Mouse (Mus musculus): ENCODE results near the gene Aff1. TPM values are rescaled to one million over a fixed set of nuclear protein-coding genes. Genes with fewer than 3 reads are reported as not detected.
A peak's percentile ranks its signal among the peaks of the same experiment; 100 is the strongest.

Gene Aff1
- polyA plus RNA-seq (2011; ENCODE audit: insufficient read length, low read depth, missing spikeins), result 50.1 and 56.7 TPM in 2 replicates

DNA sequence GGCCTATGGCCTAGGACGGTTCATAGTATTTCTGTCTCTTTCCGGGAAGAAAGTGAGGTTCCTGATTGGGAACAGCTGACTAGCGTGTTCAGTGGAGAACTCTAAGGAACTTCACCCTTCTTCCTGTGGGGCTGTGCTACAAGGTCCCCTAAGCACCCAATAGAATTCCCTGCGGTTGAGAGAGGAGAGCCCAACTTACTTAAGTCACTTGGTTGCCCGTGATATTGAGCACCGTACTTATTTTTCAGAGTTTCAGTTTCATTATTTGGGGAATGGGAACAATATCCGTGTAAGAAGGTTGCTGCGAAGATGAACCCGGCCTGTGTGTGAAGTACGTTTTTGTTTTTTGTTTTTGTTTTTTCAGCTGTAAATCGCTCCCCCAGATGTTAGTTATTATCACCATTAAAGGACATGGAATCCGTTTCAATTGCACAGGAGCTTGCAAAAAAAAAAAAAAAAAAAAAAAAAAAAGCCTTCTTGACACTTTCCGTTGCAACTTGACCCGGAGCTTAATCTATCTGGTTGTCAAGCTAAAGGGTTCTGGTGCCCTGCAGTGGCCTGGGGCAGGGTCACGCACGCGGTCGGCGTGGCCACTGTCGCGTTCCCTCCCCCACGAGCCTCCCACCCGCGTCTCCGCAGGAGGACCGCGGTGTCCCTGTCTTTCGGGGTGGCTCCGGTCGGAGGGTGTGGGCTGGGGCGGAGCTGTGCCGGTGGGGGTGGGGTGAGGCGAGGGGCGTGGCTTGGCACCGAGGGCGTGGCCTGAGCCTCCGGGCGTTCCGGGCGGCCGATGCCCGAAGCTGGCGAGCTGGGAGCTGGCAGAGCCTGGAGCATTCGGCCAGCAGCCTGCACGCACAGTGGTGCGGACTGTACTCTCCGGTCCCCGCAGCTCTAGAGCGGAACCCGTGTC lies at the start of gene Aff1:
Gene Aff1 (plus strand): TSS at position 751 of the 907 bp plus-strand sequence.
- peak within 1 kb of the TSS; percentile 86 for H3K27ac ChIP-seq (ENCODE audit: insufficient read depth, low read length)
- H3K4me3 ChIP-seq (ENCODE audit: insufficient read depth, low read length), result peak within 1 kb of the TSS; percentile 80
- H3K4me1 ChIP-seq (ENCODE audit: control insufficient read depth, insufficient read depth, low read length), result peaks cover under 1% of the 10 kb centered on the region; the same call in 1 of the 2 replicates
- no peak for TF ChIP-seq CTCF (IDR thresholded peaks at IDR 0.05; ENCODE audit: borderline replicate concordance, insufficient read depth, low read length)
- peak; percentile 96 for TF ChIP-seq POLR2A (IDR thresholded peaks at IDR 0.05; ENCODE audit: low read depth, low read length)

DNA sequence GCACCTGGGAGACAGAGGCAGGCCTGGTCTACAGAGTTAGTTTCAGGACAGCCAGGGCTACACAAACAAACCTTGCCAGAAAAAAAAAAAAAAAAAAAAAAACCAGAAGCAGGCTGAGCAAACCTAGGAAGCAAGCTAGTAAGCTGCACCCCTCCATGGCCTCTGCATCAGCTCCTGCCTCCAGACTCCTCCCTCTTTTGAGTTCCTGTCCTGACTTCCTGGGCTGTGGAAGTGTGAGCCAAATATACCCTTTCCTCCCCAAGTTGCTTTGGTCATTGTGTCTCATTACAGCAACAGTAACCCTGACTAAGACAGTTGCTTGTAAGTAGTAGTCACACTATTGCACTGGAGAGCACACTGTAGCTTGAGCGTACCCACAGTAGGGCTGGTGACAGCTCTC lies 48.0 kb upstream of the Aff1 start:
- no peak for TF ChIP-seq CTCF (IDR thresholded peaks at IDR 0.05; ENCODE audit: borderline replicate concordance, insufficient read depth, low read length)
- no peak for TF ChIP-seq POLR2A (IDR thresholded peaks at IDR 0.05; ENCODE audit: low read depth, low read length)
- no peak overlapping the region for H3K4me3 ChIP-seq (ENCODE audit: insufficient read depth, low read length)
- no peak overlapping the region for H3K27ac ChIP-seq (ENCODE audit: insufficient read depth, low read length)
- no peaks in the 10 kb centered on the region for H3K4me1 ChIP-seq (ENCODE audit: control insufficient read depth, insufficient read depth, low read length)

DNA sequence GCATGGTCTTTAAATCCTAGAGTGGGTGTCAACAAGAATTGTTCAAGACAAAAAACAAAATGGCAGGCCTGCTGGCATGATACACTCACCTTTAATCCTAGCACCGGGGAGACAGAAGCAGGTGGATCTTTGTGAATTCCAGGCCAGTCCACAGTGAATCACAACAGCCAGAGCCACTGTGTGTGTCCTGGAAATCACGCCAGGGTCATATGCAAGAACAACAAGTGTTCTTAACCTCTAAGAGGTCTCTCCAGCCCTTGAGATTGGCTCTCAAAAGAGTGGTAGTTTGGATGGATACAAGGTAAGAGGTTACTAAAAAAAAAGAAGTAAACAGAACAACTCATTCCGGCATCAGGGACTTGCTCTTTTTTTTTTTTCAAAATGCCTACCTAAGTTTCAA lies 44.9 kb upstream of the Aff1 start:
- Histone ChIP-seq H3K4me1 (ENCODE audit: control insufficient read depth, insufficient read depth, low read length) (no peaks in the 10 kb centered on the region), H3K27ac (ENCODE audit: insufficient read depth, low read length) (no peak overlapping the region), H3K4me3 (ENCODE audit: insufficient read depth, low read length) (no peak overlapping the region)
- no peak for TF ChIP-seq CTCF (IDR thresholded peaks at IDR 0.05; ENCODE audit: borderline replicate concordance, insufficient read depth, low read length)
- TF ChIP-seq POLR2A (IDR thresholded peaks at IDR 0.05; ENCODE audit: low read depth, low read length), result no peak

- TF ChIP-seq CTCF (IDR thresholded peaks at IDR 0.05; ENCODE audit: borderline replicate concordance, insufficient read depth, low read length), result 0 out of 2 replicates have a peak, but pooled peaks have one; percentile 22
- TF ChIP-seq POLR2A (IDR thresholded peaks at IDR 0.05; ENCODE audit: low read depth, low read length), result no peak
- Histone ChIP-seq H3K4me3 (ENCODE audit: insufficient read depth, low read length) (no peak overlapping the region), H3K4me1 (ENCODE audit: control insufficient read depth, insufficient read depth, low read length) (no peaks in the 10 kb centered on the region), H3K27ac (ENCODE audit: insufficient read depth, low read length) (no peak overlapping the region)
These were observed 37.9 kb upstream of the Aff1 start for GRCm38 (mm10) chr5:103654225-103654624.

GRCm38 (mm10) chr5:103654780-103655179 lies 37.4 kb upstream of the Aff1 start:
- no peak overlapping the region for H3K4me3 ChIP-seq (ENCODE audit: insufficient read depth, low read length)

DNA sequence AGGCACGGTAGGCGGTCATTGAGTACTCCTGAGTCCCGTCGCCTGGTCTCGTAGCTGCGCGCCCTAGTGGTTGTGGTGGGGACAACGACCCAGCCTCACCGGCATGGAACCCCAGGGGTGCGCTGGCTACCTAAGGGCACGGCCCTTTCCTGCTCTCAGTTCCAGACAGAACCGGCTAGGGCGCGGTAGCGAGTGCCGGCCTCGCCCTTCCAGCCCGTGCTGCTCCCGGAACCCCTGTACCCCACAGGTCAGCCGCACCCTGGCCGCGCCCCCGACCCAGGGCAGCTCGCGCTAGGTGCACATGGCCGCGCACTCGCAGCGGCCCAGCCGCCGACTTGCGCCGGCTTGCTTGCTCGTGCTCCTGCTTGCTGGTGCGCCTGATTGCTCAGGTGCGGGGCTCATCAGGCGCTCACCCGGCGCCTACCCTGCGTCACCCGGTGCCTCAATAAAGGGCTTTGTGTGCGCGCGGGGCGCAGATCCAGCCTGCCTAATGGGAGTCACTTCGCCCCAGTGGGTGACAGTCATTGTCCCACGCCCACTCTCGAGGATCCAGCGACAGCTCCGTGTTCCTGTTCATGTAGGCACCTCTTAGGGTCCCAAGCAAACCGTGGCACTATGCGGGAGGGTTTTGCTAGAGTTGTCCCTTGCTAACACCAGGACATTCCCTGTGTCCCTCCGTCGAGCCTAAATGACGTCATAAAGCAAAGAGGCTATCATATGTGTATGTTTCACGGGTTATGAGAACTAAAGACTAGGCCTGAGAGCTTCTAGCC lies 36.6 kb upstream of the Aff1 start, which contains the start of gene 1700016H13Rik:
Gene 1700016H13Rik (minus strand): TSS at position 665 of the 773 bp plus-strand sequence.
- Histone ChIP-seq H3K4me1 (ENCODE audit: control insufficient read depth, insufficient read depth, low read length) (no peaks in the 10 kb centered on the region), H3K4me3 (ENCODE audit: insufficient read depth, low read length) (peak within 1 kb of the TSS; percentile 44), H3K27ac (ENCODE audit: insufficient read depth, low read length) (no peak within 1 kb of the TSS)
- TF ChIP-seq POLR2A (IDR thresholded peaks at IDR 0.05; ENCODE audit: low read depth, low read length) (no peak), CTCF (IDR thresholded peaks at IDR 0.05; ENCODE audit: borderline replicate concordance, insufficient read depth, low read length) (peak; percentile 75; the same call in 1 of the 2 replicates)

More at GRCm38 (mm10) chr5:103654780-103655179, 37.4 kb upstream of the Aff1 start:
- H3K4me1 ChIP-seq (ENCODE audit: control insufficient read depth, insufficient read depth, low read length), result no peaks in the 10 kb centered on the region
- H3K27ac ChIP-seq (ENCODE audit: insufficient read depth, low read length), result no peak overlapping the region
- TF ChIP-seq CTCF (IDR thresholded peaks at IDR 0.05; ENCODE audit: borderline replicate concordance, insufficient read depth, low read length) (no peak), POLR2A (IDR thresholded peaks at IDR 0.05; ENCODE audit: low read depth, low read length) (no peak)

GRCm38 (mm10) chr5:103658921-103659320 lies 33.3 kb upstream of the Aff1 start:
- Histone ChIP-seq H3K4me3 (ENCODE audit: insufficient read depth, low read length) (no peak overlapping the region), H3K27ac (ENCODE audit: insufficient read depth, low read length) (no peak overlapping the region), H3K4me1 (ENCODE audit: control insufficient read depth, insufficient read depth, low read length) (no peaks in the 10 kb centered on the region)
- TF ChIP-seq CTCF (IDR thresholded peaks at IDR 0.05; ENCODE audit: borderline replicate concordance, insufficient read depth, low read length), result no peak
- TF ChIP-seq POLR2A (IDR thresholded peaks at IDR 0.05; ENCODE audit: low read depth, low read length), result no peak

DNA sequence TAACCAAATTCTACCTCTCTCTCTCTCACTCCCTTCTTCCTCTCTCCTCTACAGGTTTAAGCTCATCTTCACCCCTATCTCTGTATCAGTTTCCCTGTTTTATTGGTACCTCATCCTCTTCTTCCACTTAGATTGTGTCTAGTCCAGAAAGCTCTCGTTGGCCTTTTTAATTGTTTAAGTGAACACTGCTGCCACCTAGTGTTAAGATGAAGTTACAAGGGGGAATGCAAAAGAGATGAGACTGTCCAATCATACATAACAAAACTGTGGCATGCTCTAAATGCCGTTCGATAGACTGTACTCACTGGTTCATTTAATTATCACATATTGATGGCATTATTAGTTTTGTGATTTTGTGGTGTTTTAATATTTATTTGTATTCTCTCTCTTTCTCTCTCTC lies 32.6 kb upstream of the Aff1 start:
- TF ChIP-seq POLR2A (IDR thresholded peaks at IDR 0.05; ENCODE audit: low read depth, low read length) (no peak), CTCF (IDR thresholded peaks at IDR 0.05; ENCODE audit: borderline replicate concordance, insufficient read depth, low read length) (no peak)
- no peak overlapping the region for H3K27ac ChIP-seq (ENCODE audit: insufficient read depth, low read length)
- H3K4me1 ChIP-seq (ENCODE audit: control insufficient read depth, insufficient read depth, low read length), result no peaks in the 10 kb centered on the region
- H3K4me3 ChIP-seq (ENCODE audit: insufficient read depth, low read length), result no peak overlapping the region

DNA sequence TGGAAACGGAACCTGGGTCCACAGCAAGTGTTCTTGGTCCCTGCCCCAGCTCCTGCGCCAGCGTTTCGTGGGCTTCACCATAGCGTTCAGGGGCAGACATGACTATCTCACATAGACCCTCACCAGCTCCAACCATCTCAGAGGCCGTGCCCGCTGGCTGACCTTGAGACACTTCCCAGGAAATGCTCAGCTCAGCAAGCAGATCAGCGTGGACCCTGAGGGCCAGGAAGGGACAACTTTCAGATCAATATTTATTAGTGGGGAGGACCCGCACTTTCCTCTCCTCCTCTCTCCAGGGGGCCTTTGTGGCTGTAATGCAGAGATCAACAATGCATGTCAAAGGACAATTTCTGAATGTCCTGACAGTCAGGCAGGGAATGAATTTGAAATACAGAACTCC lies 27.2 kb upstream of the Aff1 start:
- Histone ChIP-seq H3K4me3 (ENCODE audit: insufficient read depth, low read length) (no peak overlapping the region), H3K4me1 (ENCODE audit: control insufficient read depth, insufficient read depth, low read length) (no peaks in the 10 kb centered on the region), H3K27ac (ENCODE audit: insufficient read depth, low read length) (no peak overlapping the region)
- TF ChIP-seq POLR2A (IDR thresholded peaks at IDR 0.05; ENCODE audit: low read depth, low read length) (no peak), CTCF (IDR thresholded peaks at IDR 0.05; ENCODE audit: borderline replicate concordance, insufficient read depth, low read length) (no peak)

Measured in embryonic fibroblast, embryonic 13.5 days (primary cell).